Mouse (Mus musculus) urinary bladder, adult 18-20 months (tissue): ENCODE measurements at regions not wholly inside any gene's neighbourhood (a gene's known extent, or its start where the extent isn't known, plus 50 kb on each side); places are given as distances from the start of the nearest gene placed in this dataset.
"Not testable (repeated sequence)": the region's sequence is repeated elsewhere in the genome, so short reads cannot be mapped to it uniquely, and the experiment has no call there.

ENCODE experiments used
- DNase-seq, 2 experiments: peaks; one replicate each; pipeline ENCODE4 v3.0.0; 2022; ENCODE audit warnings: low spot score in 2 of 2, mixed read lengths in 2 of 2

GRCm38 (mm10) chr7:111843715-111844114 is 63.9 kb upstream of the Galnt18 start:
- DNase-seq = no peak

GRCm38 (mm10) chr7:111840826-111841225 is 61.0 kb upstream of the Galnt18 start:
- DNase-seq = no peak

GRCm38 (mm10) chr7:111838162-111838561 is 58.4 kb upstream of the Galnt18 start:
- DNase-seq = no peak

GRCm38 (mm10) chr7:111834356-111834755 is 54.6 kb upstream of the Galnt18 start:
- not testable (repeated sequence) for DNase-seq

GRCm38 (mm10) chr7:111829931-111830330 is 50.2 kb upstream of the Galnt18 start:
- no peak for DNase-seq
